Mouse (Mus musculus): ENCODE measurements around the gene Larp1b. TPM values are rescaled to one million over a fixed set of nuclear protein-coding genes. Genes with fewer than 3 reads are reported as not detected.
A peak's percentile ranks its signal among the peaks of the same experiment; 100 is the strongest.
"Not testable (repeated sequence)": the region's sequence is repeated elsewhere in the genome, so short reads cannot be mapped to it uniquely, and the experiment has no call there.

Larp1b gene
- polyA plus RNA-seq (2012; rRNA removed), result 21.8 and 23.0 TPM in 2 replicates

DNA sequence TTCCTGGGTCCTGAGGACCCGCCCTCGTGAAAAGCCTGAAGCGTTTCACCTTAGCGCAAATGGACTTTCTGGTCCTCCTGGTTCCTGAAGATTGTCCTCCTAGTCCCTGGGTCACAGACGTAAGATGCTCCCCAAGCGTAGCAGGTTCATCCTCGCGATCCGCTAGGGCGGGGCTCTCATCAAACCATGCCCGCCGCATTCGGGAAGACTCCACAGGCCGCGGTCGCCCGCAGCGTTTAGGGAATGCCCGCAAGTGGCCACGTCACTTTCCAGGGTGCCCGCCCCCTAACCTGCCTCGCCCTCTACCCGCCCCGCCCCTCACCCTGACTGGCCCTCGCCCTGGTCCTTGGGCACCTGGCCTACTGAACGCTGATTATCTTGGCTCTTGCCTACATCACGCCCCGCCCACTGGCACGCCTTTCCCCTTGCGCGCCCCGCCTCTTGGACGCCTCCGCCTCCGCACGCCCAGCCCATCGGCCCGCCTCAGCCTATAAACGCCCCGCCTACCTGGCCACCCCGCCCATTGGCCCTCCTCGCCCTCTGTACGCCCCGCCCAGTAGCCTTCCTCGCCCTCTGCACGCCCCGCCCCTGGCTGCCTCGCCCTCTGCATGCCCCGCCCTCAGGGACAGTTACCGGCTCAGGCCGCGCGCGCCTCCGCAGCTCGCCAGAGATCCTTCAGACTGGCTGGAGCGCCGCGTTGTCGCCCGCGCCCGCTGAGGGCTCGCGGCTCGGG, at the start of gene Larp1b:
Larp1b (plus strand) TSS at position 659 of the 733 bp plus-strand sequence.
- TF ChIP-seq POLR2A (IDR thresholded peaks at IDR 0.05; ENCODE audit: extremely low read depth, insufficient read depth, low read length) (peak; percentile 55; the same call in 1 of the 2 replicates), CTCF (IDR thresholded peaks at IDR 0.05; ENCODE audit: extremely low read depth, insufficient read depth, low read length) (no peak)
- Histone ChIP-seq H3K27ac (ENCODE audit: insufficient read depth, low read length) (no peak within 1 kb of the TSS), H3K4me3 (ENCODE audit: insufficient read depth, low read length) (peak within 1 kb of the TSS; percentile 62), H3K4me1 (ENCODE audit: control insufficient read depth, insufficient read depth, low read length) (no peaks in the 10 kb centered on the region)

DNA sequence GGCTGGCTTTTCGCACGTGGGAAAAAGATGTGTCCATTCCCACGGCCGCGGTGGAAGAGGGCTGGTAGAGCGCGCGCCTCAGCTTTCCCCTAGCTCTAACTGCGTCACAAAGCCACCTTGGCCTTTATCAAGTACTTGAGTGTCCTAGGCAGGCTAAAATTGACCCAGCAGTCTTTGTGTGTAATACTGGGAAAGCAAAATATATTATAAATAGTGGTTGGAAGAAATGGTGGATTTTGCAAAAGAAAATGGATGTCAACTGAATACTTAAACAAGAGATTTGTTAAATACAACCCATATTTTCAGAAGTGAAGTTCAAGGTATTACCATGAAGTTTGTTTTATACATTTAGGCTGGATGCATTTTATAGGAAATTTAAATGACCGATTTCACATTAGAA, 47.2 kb upstream of the Larp1b start, which contains the start of gene 1700034I23Rik:
1700034I23Rik (minus strand) TSS at position 101 of the 400 bp plus-strand sequence.
- H3K27ac ChIP-seq (ENCODE audit: insufficient read depth, low read length); H3K4me3 ChIP-seq (ENCODE audit: insufficient read depth, low read length); H3K4me1 ChIP-seq (ENCODE audit: control insufficient read depth, insufficient read depth, low read length): not testable (repeated sequence)

DNA sequence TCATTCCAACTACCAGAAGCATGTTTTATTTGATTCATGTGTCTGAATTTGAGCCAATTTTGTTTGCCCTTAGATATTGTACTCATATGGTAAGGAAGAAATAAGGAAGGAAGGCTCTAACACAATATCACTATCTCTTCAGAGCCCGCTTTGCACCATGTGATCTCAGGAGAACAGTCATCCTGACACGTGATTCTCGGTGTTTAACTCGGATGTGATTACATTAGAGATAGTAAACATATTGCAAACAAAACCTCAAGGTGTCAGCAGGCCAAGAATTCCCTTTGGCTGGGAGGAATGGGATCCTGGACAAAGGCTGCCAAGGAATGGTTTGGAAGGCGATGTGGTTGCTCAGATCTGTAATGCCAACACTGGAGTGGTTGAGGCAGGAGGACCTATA, 11.4 kb upstream of the Larp1b start:
- no peak overlapping the region for H3K4me3 ChIP-seq (ENCODE audit: insufficient read depth, low read length)
- H3K4me1 ChIP-seq (ENCODE audit: control insufficient read depth, insufficient read depth, low read length), result no peaks in the 10 kb centered on the region
- no peak overlapping the region for H3K27ac ChIP-seq (ENCODE audit: insufficient read depth, low read length)
- TF ChIP-seq POLR2A (IDR thresholded peaks at IDR 0.05; ENCODE audit: extremely low read depth, insufficient read depth, low read length) (no peak), CTCF (IDR thresholded peaks at IDR 0.05; ENCODE audit: extremely low read depth, insufficient read depth, low read length) (no peak)

GRCm38 (mm10) chr3:40938592-40938991, 11.0 kb upstream of the Larp1b start:
- Histone ChIP-seq H3K4me1 (ENCODE audit: control insufficient read depth, insufficient read depth, low read length) (no peaks in the 10 kb centered on the region), H3K27ac (ENCODE audit: insufficient read depth, low read length) (no peak overlapping the region), H3K4me3 (ENCODE audit: insufficient read depth, low read length) (no peak overlapping the region)
- TF ChIP-seq CTCF (IDR thresholded peaks at IDR 0.05; ENCODE audit: extremely low read depth, insufficient read depth, low read length) (no peak), POLR2A (IDR thresholded peaks at IDR 0.05; ENCODE audit: extremely low read depth, insufficient read depth, low read length) (no peak)

GRCm38 (mm10) chr3:40939019-40939418, 10.6 kb upstream of the Larp1b start:
- Histone ChIP-seq H3K4me3 (ENCODE audit: insufficient read depth, low read length) (no peak overlapping the region), H3K4me1 (ENCODE audit: control insufficient read depth, insufficient read depth, low read length) (no peaks in the 10 kb centered on the region), H3K27ac (ENCODE audit: insufficient read depth, low read length) (no peak overlapping the region)
- TF ChIP-seq POLR2A (IDR thresholded peaks at IDR 0.05; ENCODE audit: extremely low read depth, insufficient read depth, low read length) (no peak), CTCF (IDR thresholded peaks at IDR 0.05; ENCODE audit: extremely low read depth, insufficient read depth, low read length) (no peak)

GRCm38 (mm10) chr3:40949903-40950600, 424 bp downstream of the Larp1b start:
- Histone ChIP-seq H3K4me3 (ENCODE audit: insufficient read depth, low read length) (peak overlapping the region; percentile 62), H3K27ac (ENCODE audit: insufficient read depth, low read length) (no peak overlapping the region), H3K4me1 (ENCODE audit: control insufficient read depth, insufficient read depth, low read length) (no peaks in the 10 kb centered on the region)
- TF ChIP-seq CTCF (IDR thresholded peaks at IDR 0.05; ENCODE audit: extremely low read depth, insufficient read depth, low read length) (no peak), POLR2A (IDR thresholded peaks at IDR 0.05; ENCODE audit: extremely low read depth, insufficient read depth, low read length) (no peak)

GRCm38 (mm10) chr3:40950601-40951201, 1.1 kb downstream of the Larp1b start:
- H3K4me3 ChIP-seq (ENCODE audit: insufficient read depth, low read length), result peak overlapping the region; percentile 62
- no peak for TF ChIP-seq CTCF (IDR thresholded peaks at IDR 0.05; ENCODE audit: extremely low read depth, insufficient read depth, low read length)
- no peak for TF ChIP-seq POLR2A (IDR thresholded peaks at IDR 0.05; ENCODE audit: extremely low read depth, insufficient read depth, low read length)
- H3K27ac ChIP-seq (ENCODE audit: insufficient read depth, low read length), result no peak overlapping the region
- no peaks in the 10 kb centered on the region for H3K4me1 ChIP-seq (ENCODE audit: control insufficient read depth, insufficient read depth, low read length)

DNA sequence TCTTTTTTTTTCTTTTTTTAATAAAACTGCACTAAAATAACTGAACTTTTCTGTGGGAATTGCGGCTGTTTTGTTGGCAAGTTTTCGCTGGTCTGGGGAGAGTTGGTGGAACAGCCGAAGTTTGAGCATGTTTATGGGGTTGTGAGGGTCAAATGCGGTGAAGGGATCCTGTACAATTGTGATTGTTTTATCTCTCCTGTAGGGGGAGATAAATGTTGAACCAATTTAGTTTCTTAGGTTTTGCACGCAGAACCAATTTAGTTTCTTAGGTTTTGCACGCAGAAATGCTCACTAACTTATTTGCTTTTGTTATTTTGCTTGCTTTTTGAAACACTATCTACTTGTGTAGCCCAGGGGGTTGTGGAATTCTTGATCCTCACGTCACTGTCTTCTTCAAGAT, 1.7 kb downstream of the Larp1b start:
- peak overlapping the region; percentile 62; the same call in 1 of the 2 replicates for H3K4me3 ChIP-seq (ENCODE audit: insufficient read depth, low read length)
- no peak overlapping the region for H3K27ac ChIP-seq (ENCODE audit: insufficient read depth, low read length)
- no peaks in the 10 kb centered on the region for H3K4me1 ChIP-seq (ENCODE audit: control insufficient read depth, insufficient read depth, low read length)
- TF ChIP-seq CTCF (IDR thresholded peaks at IDR 0.05; ENCODE audit: extremely low read depth, insufficient read depth, low read length) (no peak), POLR2A (IDR thresholded peaks at IDR 0.05; ENCODE audit: extremely low read depth, insufficient read depth, low read length) (no peak)

DNA sequence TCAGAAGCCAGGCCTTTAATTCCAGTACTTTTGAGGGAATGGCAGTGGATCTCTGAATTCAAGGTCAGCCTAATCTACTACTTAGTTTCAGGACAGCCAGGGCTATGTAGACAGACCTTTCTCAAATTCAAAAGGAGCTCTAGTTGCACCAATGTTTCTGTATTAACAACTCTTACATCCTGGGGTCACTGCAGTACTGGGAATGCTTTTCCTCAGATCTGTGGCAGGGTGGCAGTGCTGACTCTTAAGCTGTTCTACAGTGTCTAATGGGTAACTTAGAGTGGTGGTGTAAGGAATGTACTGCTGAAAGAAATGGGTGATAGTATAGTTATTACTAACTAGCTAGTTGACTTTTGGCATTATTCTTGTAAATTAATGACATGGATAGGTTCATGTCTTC, 3.0 kb downstream of the Larp1b start:
- Histone ChIP-seq H3K4me1 (ENCODE audit: control insufficient read depth, insufficient read depth, low read length) (no peaks in the 10 kb centered on the region), H3K4me3 (ENCODE audit: insufficient read depth, low read length) (no peak overlapping the region), H3K27ac (ENCODE audit: insufficient read depth, low read length) (no peak overlapping the region)
- TF ChIP-seq POLR2A (IDR thresholded peaks at IDR 0.05; ENCODE audit: extremely low read depth, insufficient read depth, low read length) (no peak), CTCF (IDR thresholded peaks at IDR 0.05; ENCODE audit: extremely low read depth, insufficient read depth, low read length) (no peak)

Measured in cortical plate, adult 2 months (tissue).